36 mouse cellular contexts compared by ENCODE assay signal in genomic region chr16:33494374-33494773, GRCm38 (mm10).
"Had no signal": no experiment of that assay in that cellular context is flagged by ENCODE, and none has a peak within 500 bp of the region (broad histone marks: within the 10 kb centered on the region; RNA-seq: fewer than 3 reads in every experiment).

No protein-coding gene starts in this region.

- ATAC-seq: hindbrain, embryonic 16.5 days; hindbrain, postnatal 0 days; inflammation-experienced regulatory T-cells, adult 6 months; intestine, embryonic 15.5 days; intestine, embryonic 16.5 days; intestine, postnatal 0 days had no signal

- H3K9me3 ChIP-seq: heart, embryonic 10.5 days; heart, embryonic 12.5 days; heart, embryonic 13.5 days; heart, embryonic 15.5 days; hindbrain, embryonic 10.5 days; hindbrain, embryonic 12.5 days; hindbrain, embryonic 13.5 days; hindbrain, embryonic 15.5 days; intestine, embryonic 15.5 days; kidney, embryonic 15.5 days had no signal

- DNase-seq: heart, postnatal 10 days; heart, postnatal 14 days; heart, postnatal 36 days; heart, postnatal 4 days; kidney, adult 11 months; kidney, adult 18-20 months; kidney, adult 2 months; kidney, adult 8-10 months; kidney, adult 9 months; kidney, postnatal 10 days; kidney, postnatal 14 days; kidney, postnatal 25 days; kidney, postnatal 36 days; kidney, postnatal 4 days; layer of hippocampus, adult 9-11 months; layer of hippocampus, postnatal 36 days had no signal

- H3K9ac ChIP-seq: heart, embryonic 12.5 days; heart, embryonic 13.5 days; heart, embryonic 15.5 days; hindbrain, embryonic 12.5 days; hindbrain, embryonic 13.5 days; hindbrain, embryonic 14.5 days; hindbrain, embryonic 15.5 days; intestine, embryonic 15.5 days; kidney, embryonic 15.5 days had no signal

- H3K4me3 ChIP-seq: heart, embryonic 10.5 days; heart, embryonic 12.5 days; heart, embryonic 13.5 days; heart, embryonic 15.5 days; hindbrain, embryonic 10.5 days; hindbrain, embryonic 12.5 days; hindbrain, embryonic 13.5 days; hindbrain, embryonic 15.5 days; intestine, embryonic 15.5 days; kidney, embryonic 15.5 days; layer of hippocampus, adult 2 months; left cerebral cortex, adult 2 months had no signal

- H3K27ac ChIP-seq: heart, embryonic 10.5 days; heart, embryonic 13.5 days; heart, embryonic 15.5 days; hindbrain, embryonic 10.5 days; hindbrain, embryonic 12.5 days; hindbrain, embryonic 13.5 days; hindbrain, embryonic 14.5 days; hindbrain, embryonic 15.5 days; hindbrain, postnatal 0 days; intestine, embryonic 15.5 days; kidney, embryonic 15.5 days; kidney, postnatal 0 days; layer of hippocampus, adult 2 months; left cerebral cortex, adult 2 months had no signal

- H3K27me3 ChIP-seq: heart, embryonic 12.5 days; heart, embryonic 13.5 days; heart, embryonic 15.5 days; hindbrain, embryonic 12.5 days; hindbrain, embryonic 13.5 days; hindbrain, embryonic 15.5 days; intestine, embryonic 15.5 days; kidney, embryonic 15.5 days had no signal

- H3K4me2 ChIP-seq: heart, embryonic 11.5 days; heart, embryonic 12.5 days; heart, embryonic 13.5 days; heart, embryonic 15.5 days; hindbrain, embryonic 12.5 days; hindbrain, embryonic 13.5 days; hindbrain, embryonic 14.5 days; hindbrain, embryonic 15.5 days; intestine, embryonic 15.5 days; kidney, embryonic 15.5 days had no signal

- H3K4me1 ChIP-seq: heart, embryonic 10.5 days; heart, embryonic 12.5 days; heart, embryonic 15.5 days; hindbrain, embryonic 10.5 days; hindbrain, embryonic 12.5 days; hindbrain, embryonic 13.5 days; hindbrain, embryonic 15.5 days; intestine, embryonic 15.5 days; kidney, embryonic 15.5 days had no signal
